Mouse (Mus musculus): Measurements from ENCODE around the gene Setd1b.

DNA sequence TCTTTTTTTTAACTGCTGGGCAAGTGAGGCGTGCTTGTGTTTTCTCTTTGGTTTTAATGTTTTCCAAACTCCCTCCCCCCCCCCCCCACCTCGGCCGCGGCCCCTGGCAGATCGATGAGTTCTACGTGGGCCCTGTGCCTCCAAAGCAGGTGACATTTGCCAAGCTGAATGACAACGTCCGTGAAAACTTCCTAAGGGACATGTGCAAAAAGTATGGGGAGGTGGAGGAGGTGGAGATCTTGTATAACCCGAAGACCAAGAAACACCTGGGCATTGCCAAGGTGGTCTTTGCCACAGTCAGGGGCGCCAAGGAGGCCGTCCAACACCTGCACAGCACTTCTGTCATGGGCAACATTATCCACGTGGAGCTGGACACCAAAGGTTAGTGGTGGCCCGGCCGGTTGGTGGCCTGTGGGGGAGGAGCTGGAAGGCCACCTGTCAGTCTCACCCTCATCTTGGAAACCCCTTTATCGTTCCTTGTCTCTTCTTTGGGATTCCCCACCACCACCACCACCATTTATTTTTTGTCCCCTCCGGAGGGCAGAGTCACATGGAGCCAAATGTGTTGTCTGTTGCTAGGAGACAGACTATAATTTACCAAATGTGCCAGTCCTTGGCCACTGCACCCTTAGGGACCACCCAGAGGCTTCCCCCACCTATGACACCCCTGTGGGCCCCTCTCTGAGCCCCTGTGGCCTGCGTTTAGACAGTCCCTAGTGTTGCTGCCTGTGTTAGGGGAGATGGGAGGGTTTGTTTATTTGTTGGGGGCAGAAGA, 2.2 kb downstream of the Setd1b start:
- no peak for TF ChIP-seq GATA1 (IDR thresholded peaks at IDR 0.05; ENCODE audit: borderline replicate concordance, low read length)
- no peak for TF ChIP-seq FLI1 (IDR thresholded peaks at IDR 0.05; ENCODE audit: low read length)

All from megakaryocyte, embryonic 14.5 days (primary cell).